Mouse (Mus musculus) large intestine, adult 2 months (tissue): Measurements from ENCODE around the gene Socs7. TPM values are rescaled to one million over a fixed set of nuclear protein-coding genes. Genes with fewer than 3 reads are reported as not detected.

ENCODE experiments used
- DNase-seq: peaks from one replicate; pipeline ENCODE4 v3.0.0-alpha.2; 2012; ENCODE audit warnings: low read depth, low spot score
- WGBS: fragments of 180-500 bp; shearing (Covaris S2); methylation state at CpG from one replicate; pipeline ENCODE4 v1.1.7; 2018; 5-methylcytosine and 5-hydroxymethylcytosine counted together
- polyA plus RNA-seq: library from polyadenylated mRNA; depleted of rRNA; stranded (reverse); fragments of >200 nt; gene quantifications from 2 replicates; pipeline ENCODE4 v1.2.3, GENCODE M21; 2012

Gene Socs7
- polyA plus RNA-seq, 1 experiment, result 4.3 TPM

DNA sequence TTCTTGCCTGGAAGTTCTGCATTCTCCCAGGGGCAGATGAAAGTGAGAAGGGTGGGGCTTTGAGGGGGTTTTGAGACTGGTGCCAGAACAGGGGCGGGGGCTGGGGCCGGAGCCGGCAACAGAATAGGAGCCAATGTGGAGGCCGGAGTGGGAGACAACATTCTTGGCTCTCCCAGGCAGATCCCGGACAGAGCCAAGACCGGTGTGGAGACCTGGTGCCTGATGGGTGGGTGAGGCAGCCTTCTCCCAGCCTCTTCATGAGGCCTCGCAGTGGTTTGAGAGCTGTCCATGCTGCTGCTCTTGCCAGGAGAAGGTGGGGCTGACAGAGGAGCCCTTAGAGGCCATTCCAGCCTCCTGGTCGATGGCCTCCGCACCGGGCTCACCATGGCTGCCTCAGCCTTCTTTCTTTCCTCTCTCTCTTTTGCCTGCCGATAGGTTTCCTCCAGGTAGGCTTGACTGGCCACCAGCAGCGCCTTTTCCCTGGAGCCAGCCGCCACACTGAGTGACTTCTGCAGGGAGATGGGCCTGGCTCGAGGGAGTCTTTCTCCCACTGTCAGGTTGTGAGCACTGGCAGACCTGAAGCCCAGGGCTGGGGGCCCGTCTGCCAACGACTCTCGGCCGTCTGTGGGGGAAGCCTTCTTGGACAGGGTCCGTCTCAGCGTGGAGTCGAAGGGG lies 23.9 kb upstream of the Socs7 start:
- WGBS, result 48% methylated on average over 21 of the region's 21 CpGs
- no peak for DNase-seq

DNA sequence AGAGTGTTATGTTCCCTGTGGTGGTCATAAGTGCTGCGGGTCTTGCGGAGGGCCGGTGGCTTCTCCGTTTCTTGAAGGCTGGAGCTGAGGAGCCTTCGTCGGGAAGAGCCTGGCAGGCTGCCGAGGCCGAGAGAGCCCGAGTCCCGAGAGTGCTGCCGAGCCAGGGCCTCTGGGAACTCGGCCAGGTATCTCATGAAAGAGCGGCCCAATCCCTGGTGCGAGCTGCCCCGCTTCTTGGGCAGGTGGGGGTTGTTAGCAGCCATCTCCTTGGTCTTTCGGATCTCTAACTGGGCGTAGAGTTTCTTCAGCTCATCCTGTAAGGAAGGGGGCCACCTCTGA lies 23.4 kb upstream of the Socs7 start:
- 21% methylated on average over 17 of the region's 17 CpGs for WGBS
- DNase-seq, result no peak

DNA sequence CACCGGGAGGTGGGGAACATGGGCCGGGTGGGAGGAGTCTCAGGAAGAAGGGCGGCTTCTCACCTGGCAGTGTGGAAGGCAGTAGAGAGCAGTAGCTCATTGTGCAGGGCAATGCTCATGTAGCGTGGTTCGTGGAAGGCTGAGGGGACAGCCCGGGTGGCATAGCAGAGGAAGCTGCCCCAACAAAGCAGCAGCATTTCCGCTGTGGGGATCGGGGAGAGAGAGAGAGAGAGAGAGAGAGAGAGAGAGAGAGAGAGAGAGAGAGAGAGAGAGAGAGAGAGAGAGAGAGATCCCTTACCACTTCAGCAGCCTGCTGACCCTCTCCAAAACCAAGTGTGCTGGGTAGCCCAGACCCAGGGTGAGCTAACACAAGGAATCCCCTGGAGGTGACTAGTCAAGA lies 19.2 kb upstream of the Socs7 start:
- 43% methylated on average over 8 of the region's 8 CpGs for WGBS
- DNase-seq, result no peak

DNA sequence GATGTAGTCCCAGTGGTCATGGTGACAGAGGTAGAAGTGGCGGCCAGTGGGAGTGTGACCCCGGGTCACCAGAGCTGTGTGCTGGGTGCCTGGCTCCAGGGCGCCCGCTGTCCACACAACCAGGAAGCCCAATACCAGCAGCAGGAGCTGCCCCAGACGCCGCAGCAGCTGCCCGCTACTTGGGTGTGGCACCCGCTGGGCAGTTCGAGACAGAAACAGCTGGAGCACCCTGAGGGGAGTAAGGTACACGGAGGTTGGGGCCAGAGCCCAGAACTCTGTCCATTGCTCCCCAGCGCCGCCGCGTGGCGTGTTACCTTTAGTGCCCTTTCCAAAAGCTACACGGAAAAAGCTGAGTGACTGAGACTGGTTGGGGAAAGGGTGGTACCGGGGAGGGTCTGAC lies 18.7 kb upstream of the Socs7 start:
- 20% methylated on average over 17 of the region's 17 CpGs for WGBS
- no peak for DNase-seq

DNA sequence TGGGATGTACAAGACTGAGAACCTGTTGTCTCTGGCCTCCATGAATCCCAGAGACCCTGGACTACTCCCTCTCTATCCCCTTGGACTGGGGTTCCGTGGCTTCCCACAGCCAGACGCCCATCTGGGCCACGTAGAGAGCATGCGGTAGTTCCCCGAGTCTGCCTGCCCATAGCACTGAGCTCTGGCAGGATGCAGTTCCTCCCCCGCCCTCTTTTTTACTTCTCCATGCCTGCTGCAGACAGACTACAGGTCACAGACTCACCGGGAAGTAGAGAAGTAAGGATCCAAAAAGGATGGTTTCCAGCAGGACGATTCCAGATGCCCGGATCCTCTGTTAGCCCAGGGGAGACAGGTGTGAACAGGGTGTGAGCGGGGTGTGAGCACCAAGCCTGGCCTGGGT lies 16.9 kb upstream of the Socs7 start:
- DNase-seq, result no peak
- WGBS, result 57% methylated on average over 10 of the region's 10 CpGs

DNA sequence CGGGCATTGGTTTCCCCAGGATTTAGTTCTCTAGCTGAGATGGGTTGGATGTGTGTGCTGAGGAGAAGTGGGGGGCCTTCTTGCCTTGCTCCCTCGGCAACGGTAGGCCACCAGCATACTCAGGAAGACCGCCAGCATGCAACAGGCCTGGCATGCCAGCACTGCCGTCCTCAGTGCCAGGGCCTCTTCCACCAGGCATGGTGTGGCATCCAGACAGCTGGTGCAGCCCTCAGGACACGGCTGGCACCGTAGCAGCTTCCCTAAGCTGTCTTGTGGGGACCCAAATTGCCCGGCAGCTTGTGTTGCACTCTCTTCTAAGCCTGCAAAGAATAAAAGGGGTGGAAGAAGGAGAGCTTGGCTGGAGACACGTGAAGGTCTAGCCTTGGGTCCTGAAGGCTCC lies 16.0 kb upstream of the Socs7 start:
- no peak for DNase-seq
- WGBS, result 89% methylated on average over 9 of the region's 9 CpGs

DNA sequence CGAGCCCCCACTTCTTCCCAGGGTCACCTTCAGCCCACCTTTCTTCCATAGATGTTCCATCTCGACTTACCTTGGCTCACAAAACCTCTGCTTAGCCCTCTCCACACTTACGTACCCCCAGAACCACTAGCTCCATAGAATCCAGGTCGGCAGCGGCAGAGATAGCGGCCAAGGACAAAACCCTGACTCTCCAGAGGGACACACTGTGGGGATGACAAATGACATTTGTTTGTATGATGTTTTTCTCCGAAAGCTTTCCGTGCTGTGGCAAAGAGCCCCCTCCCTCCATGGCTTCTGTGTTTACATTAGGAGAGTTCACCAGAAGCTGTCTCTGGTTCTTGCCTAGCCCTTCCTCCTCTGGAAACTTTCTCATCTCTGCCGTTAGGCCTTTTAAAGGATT lies 15.1 kb upstream of the Socs7 start:
- no peak for DNase-seq
- 74% methylated on average over 9 of the region's 9 CpGs for WGBS

DNA sequence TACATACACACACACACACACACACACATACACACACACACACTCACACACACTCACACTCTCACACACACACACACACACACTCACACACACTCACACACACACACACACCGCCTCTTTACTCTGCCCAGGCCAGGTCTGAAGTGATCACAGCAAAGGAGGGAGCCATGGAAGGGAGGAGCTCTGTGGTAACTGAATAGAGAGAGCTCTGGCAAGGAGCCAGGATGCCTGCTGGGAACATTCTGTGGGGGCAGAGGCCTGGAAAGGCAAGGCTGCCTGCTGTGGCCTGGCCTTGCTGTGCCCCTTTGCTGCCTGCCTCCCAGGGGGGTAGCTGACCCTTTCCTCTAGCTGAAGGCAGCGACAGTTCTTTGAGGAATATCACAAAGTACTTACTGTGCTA lies 12.3 kb upstream of the Socs7 start:
- whole genome bisulfite sequencing, result 45% methylated on average over 2 of the region's 2 CpGs
- DNase-seq, result no peak

DNA sequence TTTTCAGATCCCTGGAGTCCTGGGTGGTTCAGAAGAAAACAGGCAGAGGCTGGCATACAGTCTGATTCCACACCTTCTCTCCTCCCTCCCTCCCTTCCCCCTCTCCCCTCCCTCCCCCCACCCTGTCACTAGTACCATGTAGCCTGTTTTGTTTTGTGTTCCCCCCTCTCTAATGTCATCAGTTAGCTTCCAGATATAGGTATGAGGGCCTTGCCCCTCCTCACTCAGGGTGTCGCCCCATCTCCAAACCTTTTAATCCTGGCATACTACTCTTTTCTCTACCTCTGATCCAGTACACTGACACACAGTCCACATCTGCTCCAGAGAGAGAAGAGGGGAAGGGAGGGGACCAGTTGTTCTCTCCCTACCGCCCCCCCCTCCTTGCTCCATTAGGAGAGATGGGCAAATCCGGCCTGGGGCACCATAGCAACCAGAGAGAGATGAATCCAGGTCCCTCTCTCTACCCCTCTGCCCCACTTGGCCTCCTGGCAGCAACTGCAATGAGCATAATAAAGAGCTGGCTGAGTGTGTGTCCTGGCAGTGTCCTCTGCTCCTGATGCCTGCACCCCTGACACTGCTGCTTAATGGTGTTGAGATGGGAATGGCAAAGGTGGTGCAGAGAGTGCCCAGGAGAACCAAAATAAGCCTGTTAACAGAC lies 10.2 kb upstream of the Socs7 start, which contains the start of gene Gpr179:
TSS of gene Gpr179 (minus strand) at position 51 of the 658 bp plus-strand sequence.
- WGBS, result 83% methylated on average over 3 of the region's 3 CpGs
- DNase-seq, result no peak

DNA sequence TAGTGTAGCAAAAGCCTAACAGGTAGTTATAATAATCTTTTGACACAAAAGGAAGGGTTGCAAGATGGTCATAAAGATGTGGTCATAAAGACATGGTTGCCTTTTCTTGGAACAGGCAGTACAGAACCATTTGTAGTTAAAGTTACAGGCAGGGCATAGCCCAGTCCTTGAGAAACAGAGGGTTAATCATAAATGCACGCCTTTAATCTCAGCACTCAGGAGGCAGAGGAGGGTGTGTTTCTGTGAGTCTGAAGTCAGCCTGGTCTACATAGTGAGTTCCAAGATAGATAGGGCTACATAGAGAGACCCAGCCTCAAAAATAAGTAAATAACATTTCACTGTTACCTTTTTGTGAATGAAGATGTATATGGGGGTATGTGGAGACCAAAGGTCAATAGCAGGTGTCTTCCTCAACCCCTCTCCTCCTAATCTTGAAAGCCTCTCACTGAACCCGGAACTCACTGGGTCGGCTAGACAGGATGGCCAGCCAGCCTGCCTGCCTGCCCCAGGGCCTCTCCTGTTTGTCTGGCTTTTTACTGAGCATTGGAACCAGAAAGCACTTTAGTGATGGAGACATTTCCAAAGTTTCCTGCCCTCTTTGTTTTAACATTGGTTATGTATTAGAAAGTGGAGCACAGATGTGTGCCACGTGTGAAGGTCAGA lies 9.3 kb upstream of the Socs7 start:
- 32% methylated on average over 4 of the region's 4 CpGs for WGBS
- no peak for DNase-seq

DNA sequence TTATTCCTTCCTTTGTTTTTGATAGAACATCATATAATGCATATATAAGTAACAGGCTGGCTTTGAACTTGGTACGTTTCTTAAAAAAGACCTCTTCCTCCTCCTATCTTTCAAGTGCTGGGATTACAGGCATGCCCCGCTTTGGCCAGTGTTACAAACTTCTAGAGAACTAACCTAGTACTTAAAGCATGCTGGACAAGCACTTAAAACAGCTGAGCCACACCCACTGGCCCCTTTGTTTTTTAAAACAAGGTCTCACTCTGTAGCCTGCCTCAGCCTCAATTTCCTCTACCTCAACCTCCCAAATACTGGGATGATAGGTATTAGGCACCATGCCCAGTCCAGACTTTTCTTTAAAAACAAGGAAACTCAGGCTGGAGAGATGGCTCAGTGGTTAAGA lies 7.7 kb upstream of the Socs7 start:
- DNase-seq, result no peak
- WGBS, result 82% methylated on average over 2 of the region's 2 CpGs

DNA sequence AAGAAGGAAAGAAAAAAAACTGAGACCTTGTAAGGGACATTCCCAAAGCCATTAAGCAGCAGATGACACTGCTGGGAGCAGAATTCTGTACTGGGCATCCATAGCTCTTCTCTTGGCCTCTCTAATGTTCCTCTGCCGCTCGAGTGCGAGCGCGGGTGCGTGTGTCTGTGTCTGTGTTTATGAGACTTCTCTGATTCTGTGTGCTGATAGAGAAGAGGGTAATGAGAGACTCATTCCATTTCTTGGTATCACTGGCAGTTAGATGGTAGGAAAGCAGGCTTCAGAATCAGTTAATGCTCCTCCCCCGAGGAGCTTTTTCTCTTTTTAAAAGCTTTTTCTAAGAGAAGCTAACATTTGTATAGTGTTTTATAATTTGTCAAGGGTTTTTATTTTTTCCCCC lies 7.1 kb upstream of the Socs7 start:
- 85% methylated on average over 7 of the region's 7 CpGs for WGBS
- DNase-seq, result no peak

DNA sequence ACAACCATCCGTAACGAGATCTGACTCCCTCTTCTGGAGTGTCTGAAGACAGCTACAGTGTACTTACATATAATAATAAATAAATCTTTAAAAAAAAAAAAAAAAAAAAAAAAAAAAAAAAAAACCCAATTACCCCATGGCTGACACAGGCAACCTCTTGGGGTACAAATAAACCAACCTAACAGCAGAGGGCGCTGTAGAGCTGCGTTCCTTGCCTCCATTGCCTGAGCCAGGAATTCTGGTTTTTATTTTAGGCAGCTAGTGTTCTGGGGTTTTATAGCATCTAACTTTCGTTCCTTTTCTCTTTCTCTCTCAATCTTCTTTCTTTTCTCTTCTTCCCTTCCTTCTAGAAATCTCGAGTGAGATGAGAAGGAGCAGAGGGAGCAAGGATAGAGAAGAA lies 4.7 kb upstream of the Socs7 start:
- WGBS, result 7% methylated on average over 6 of the region's 6 CpGs

DNA sequence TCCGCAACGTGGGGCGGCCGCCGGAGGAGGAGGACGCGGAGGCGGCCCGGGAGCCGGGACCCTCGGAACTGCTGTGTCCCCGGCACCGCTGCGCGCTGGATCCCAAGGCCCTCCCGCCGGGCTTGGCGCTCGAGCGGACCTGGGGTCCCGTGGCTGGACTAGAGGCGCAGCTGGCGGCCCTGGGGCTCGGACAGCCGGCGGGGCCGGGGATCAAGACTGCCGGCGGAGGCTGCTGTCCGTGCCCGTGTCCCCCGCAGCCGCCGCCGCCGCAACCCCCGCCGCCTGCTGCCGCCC lies 245 bp downstream of the Socs7 start:
- DNase-seq, result no peak
- WGBS, result under 1% methylated on average over 39 of the region's 39 CpGs

More for the DNA sequence above, 4.7 kb upstream of the Socs7 start:
- peak; percentile 79 for DNase-seq

DNA sequence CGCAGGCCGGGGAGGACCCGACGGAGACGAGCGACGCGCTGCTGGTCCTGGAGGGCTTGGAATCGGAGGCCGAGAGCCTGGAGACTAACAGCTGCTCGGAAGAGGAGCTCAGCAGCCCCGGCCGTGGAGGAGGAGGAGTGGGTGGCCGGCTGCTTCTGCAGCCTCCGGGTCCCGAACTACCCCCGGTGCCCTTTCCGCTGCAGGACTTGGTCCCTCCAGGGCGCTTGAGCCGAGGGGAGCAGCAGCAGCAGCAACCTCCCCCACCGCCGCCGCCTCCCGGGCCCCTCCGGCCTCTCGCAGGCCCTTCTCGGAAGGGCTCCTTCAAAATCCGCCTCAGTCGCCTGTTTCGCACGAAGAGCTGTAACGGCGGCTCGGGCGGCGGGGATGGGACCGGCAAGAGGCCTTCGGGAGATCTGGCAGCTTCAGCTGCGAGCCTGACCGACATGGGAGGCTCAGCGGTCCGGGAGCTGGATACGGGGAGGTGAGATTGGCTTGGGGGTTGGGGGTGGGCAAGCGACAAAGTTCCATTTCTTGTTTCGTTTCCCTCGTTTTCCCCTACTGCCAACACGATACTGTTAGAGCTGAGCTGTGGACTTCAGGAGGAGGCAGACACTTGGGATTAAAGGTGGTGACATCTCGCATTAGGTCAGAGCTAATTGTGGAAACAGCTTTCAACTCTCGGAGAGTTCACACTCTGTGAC lies 742 bp downstream of the Socs7 start:
- DNase-seq, result no peak
- under 1% methylated on average over 49 of the region's 49 CpGs for WGBS

DNA sequence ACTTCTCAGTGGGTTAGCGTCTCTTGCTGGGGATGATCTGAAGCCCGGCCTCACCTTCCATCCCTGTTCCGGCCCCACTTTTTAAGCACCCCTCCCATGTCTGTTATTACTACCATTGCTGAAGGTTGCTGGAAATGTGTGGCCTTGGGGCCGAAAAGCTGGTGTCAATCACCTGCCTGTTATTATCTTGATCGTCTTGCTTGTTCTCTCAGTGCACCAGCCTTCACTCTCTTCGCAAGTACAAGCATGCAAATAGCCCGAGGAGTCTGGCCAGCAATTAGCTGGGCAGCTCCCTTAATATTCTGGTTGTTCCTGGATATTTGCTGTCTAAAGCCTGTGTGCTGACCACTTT lies 1.3 kb downstream of the Socs7 start:
- DNase-seq, result no peak
- under 1% methylated on average over 7 of the region's 7 CpGs for WGBS

DNA sequence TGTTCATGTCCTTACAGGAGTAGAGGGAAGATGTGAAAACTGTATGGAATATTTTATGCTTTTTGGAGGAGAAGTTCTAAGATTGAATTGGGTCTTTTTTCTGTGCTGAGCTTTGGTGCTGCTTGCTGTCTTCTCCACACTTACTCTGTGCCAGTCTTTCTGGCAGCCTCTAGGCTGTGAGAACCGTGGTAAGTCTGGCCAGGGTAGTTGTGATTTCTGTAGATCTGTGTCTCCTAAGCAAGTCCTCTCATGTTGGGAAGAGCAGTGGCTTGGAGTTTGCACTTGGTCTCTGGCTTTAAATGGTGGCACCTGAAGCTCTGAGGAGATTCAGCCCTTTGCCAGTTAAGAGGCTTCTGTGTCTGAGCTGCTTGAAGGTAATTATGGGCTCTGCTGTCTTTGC lies 3.2 kb downstream of the Socs7 start:
- WGBS, result 64% methylated on average over 1 of the region's 1 CpGs
- DNase-seq, result no peak

DNA sequence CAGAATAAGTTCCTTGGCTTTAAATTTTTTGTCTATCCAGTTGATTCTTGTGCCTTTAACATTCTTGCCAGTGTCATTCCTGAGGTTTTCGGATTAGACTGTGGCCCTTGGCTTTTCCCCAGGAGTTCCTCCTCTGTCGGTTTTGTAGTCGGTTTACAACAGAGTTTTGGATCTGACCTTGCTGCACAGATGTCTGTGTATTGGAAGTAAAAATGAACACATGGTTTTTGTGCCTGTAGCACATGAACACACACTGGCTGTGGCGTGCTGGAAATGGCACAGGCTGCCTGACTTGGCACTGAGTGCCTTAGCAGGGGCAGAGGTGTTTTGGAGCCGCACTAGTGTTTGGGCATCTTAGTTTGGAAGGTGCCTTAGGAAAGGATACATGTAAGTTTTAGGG lies 6.2 kb downstream of the Socs7 start:
- DNase-seq, result no peak
- 74% methylated on average over 5 of the region's 5 CpGs for WGBS

DNA sequence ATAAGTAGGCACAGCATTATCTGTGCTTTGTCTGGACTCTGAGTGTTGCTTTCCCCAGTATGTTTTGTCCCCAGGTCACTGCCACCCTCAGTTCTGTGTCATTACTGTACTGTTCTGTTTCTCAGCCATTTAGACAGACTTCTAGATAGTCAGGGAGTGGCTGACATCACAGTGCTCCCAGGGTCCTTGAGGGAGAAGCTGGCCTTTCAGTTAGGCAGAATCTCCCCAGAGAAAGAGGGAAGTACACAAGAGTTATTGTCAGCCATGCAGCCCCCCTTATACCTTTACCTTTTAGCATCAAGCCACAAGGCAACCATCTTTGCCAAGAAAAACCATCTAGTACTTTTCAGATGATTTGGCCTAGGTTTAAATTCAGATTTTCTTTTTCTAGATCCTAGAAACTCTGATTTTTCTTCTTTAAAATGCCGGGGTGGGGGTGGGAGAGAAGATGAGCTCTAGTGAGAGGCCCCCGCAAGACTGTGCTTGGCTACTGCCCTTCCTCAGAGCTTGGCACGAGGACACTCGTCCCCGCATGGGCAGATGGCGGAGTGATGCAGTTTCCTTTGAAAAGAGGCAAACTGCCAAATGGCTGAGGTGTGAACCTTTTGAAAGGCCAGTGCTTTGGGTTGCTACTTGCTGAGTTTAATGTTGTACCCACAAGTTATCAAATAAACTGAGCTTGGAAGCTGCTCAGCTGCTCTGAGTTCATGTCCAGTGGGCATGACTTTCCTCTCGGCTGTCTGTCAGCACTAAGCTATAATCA lies 8.2 kb downstream of the Socs7 start:
- WGBS, result 76% methylated on average over 7 of the region's 7 CpGs
- DNase-seq, result no peak

DNA sequence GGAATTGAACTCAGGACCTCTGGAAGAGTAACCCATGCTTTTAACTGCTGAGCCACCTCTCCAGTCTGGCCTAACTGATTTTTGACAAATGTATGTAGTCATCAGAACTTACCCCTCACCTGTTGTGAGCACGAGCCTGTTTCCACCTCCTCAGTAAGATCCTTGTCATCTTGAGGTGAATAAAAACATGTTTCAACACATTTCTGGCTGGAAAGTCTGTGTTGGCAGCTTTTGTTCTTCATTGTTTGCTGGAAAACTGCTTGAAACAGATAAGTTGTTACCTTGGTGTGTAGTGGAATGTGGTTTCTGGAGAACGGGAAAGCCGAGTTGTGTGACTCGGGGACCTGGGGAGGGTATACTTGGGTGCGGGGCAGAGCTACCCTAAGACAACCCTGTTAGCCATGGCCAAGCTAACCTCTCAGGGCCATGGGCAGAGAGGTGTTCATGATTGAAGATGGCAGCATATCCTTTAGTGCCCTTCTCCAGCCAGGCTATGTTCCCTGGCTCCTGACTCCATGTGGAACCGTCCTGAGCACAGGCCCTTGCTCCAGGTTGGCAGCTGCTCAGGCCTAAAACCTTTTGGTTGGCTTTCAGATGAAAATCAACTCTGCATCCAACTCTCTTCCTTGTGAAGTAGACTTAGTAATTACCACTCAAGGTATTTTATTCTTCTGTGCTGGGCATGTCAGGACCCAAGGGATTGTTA lies 10.0 kb downstream of the Socs7 start:
- 87% methylated on average over 6 of the region's 6 CpGs for WGBS
- no peak for DNase-seq
